8 mouse cellular contexts compared by ENCODE assay signal in the genomic region with DNA sequence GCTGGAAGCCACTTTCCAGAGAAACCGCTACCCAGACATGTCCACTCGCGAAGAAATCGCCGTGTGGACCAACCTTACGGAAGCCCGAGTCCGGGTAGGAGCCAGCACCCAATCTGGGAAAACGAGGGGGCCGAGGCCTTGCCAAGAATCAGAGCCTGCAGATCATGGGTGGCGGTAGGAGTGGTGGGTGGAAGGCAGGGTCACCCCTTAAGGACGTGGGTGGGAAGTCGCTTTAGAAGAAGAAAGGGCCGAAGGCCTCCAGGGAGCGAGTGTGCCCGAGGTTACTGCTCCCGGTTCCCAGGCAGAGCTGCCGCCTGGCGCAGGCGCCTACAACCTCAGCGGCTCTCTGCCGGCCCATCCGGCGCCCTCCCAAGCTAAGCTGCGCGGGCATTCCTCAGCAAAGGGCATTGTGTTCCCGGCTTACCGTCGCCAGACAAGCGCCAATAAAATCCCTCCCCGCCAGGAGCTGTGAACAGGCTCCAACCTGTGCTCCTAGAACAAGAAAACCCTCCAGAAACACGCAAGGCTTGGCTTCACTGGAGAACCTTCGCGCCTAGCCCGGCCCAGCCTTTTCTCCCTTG. TPM values are rescaled to one million over a fixed set of nuclear protein-coding genes. Genes with fewer than 3 reads are reported as not detected.
DNase-seq lines count a peak whose midpoint lies in the region; ATAC-seq and TF ChIP-seq lines count a peak whose summit lies in the region.

No protein-coding gene starts in this region.

- no peak for TF ChIP-seq CTCF in Patski (IDR thresholded peaks at IDR 0.05)

- H3K4me2 ChIP-seq in heart, embryonic 14.5 days (ENCODE audit: low read length): peak overlapping the region; percentile 96
- peak overlapping the region; percentile 96 for H3K4me2 ChIP-seq in limb, embryonic 15.5 days

- CTCF ChIA-PET in Patski (lab: Charles Lee): interaction anchor here (0.6 to 17.4 kb wide), 4 partner anchors 9 to 873 kb away, joined by 3 to 345 read pairs (median 5); partner anchors contain the start of gene Pitx2

- H3K27ac ChIP-seq in heart, embryonic 14.5 days (replicated peaks in 1 of 2; ENCODE audit: control insufficient read depth in 1 of 2, insufficient read depth in 1 of 2, low read depth in 2 of 2, low read length in 2 of 2): peak overlapping the region; percentile 44 to 73
- H3K27ac ChIP-seq in limb, embryonic 15.5 days: no peak overlapping the region

- DNase-seq in cerebellum, postnatal 10 days: peak; percentile 58 to 62
- no peak for DNase-seq in cerebellum, adult 11-12 months
- DNase-seq in Patski (ENCODE audit: low read depth, low spot score): peak; percentile 43
- peak; percentile 71 for DNase-seq in yolk sac, embryonic 10.5 days (ENCODE audit: low spot score)
- DNase-seq in frontal cortex, postnatal 10 days (ENCODE audit: low spot score in 2 of 2): no peak
- DNase-seq in layer of hippocampus, adult 9-10 months (ENCODE audit: low spot score): no peak

- no peaks in the 10 kb centered on the region for H3K9me3 ChIP-seq in heart, embryonic 14.5 days (ENCODE audit: control insufficient read depth, low read length)
- no peaks in the 10 kb centered on the region for H3K9me3 ChIP-seq in limb, embryonic 15.5 days

- ATAC-seq in Patski: no peak
- no peak for ATAC-seq in heart, embryonic 14.5 days (ENCODE audit: insufficient number of reproducible peaks, insufficient read depth, low FRiP score, low read depth)
- no peak for ATAC-seq in limb, embryonic 15.5 days (ENCODE audit: insufficient number of reproducible peaks, low FRiP score, low TSS enrichment, low read depth)

- H3K4me3 ChIP-seq in heart, embryonic 14.5 days (ENCODE audit: control insufficient read depth in 1 of 2, insufficient read depth in 1 of 2, low read depth in 1 of 2, low read length in 2 of 2): peak overlapping the region; percentile 63 to 73
- peak overlapping the region; percentile 52 for H3K4me3 ChIP-seq in limb, embryonic 15.5 days

- POLR2A ChIA-PET in Patski (lab: Charles Lee): interaction anchor here (1.4 to 23.8 kb wide), 4 partner anchors 3 to 867 kb away, joined by 3 to 623 read pairs (median 315); partner anchors contain the start of gene Pitx2

- no peaks in the 10 kb centered on the region for H3K27me3 ChIP-seq in Patski
- H3K27me3 ChIP-seq in heart, embryonic 14.5 days (ENCODE audit: control insufficient read depth, insufficient read depth, low read length): peaks cover 70% of the 10 kb centered on the region
- H3K27me3 ChIP-seq in limb, embryonic 15.5 days: peaks cover 90% of the 10 kb centered on the region

- H3K4me1 ChIP-seq in heart, embryonic 14.5 days (ENCODE audit: control insufficient read depth in 2 of 2, insufficient read depth in 2 of 2, low read length in 2 of 2): peaks cover 3 to 17% of the 10 kb centered on the region in 2 experiments; a peak in 3 of 4 replicates
- peaks cover 31% of the 10 kb centered on the region for H3K4me1 ChIP-seq in limb, embryonic 15.5 days

- under 1% methylated on average over 34 of the region's 35 CpGs for WGBS in heart, embryonic 14.5 days
- under 1% methylated on average over 34 of the region's 35 CpGs for WGBS in limb, embryonic 15.5 days

- in situ Hi-C loops in Patski (cut with MboI; ENCODE audit: low pct_unique_long_range_greater_than_20kb): loop anchor here (25.0 kb wide), 1 partner anchor 1379 kb away; the partner anchor contains the start of gene Ap1ar

- no peaks in the 10 kb centered on the region for H3K36me3 ChIP-seq in heart, embryonic 14.5 days (ENCODE audit: control insufficient read depth, insufficient read depth, low read length)
- no peaks in the 10 kb centered on the region for H3K36me3 ChIP-seq in limb, embryonic 15.5 days

- H3K9ac ChIP-seq in heart, embryonic 14.5 days (ENCODE audit: low read length): peak overlapping the region; percentile 73
- H3K9ac ChIP-seq in limb, embryonic 15.5 days: no peak overlapping the region

RNA-seq across cellular contexts. Expression of gene Pitx2, which starts 16.2 kb away (rescaled TPM):
- polyA plus RNA-seq in Patski (2021): 199 TPM
- 19.4 and 25.5 TPM in 2 replicates for polyA plus RNA-seq in heart, embryonic 14.5 days (2014; fragmentation: Nextera tagmentation; extraction: Ambion mirVana)
- polyA plus RNA-seq in limb, embryonic 15.5 days (2015; fragmentation: Nextera tagmentation; extraction: Ambion mirVana): 9.1 and 19.7 TPM in 2 replicates

Comparison
In these comparisons a context has a peak if more than half of its experiments do, and no peak if none do; other contexts are left out.
1. DNase-seq: peak in cerebellum, postnatal 10 days (2 of 2), Patski (single experiment) and yolk sac, embryonic 10.5 days (single experiment); none in cerebellum, adult 11-12 months (single experiment), frontal cortex, postnatal 10 days (0 of 2) and layer of hippocampus, adult 9-10 months (single experiment).